Mouse (Mus musculus) liver, adult 2 months (tissue): ENCODE data around the gene Rhou. TPM values are rescaled to one million over a fixed set of nuclear protein-coding genes. Genes with fewer than 3 reads are reported as not detected.

Experiments
- DNase-seq: peaks from one replicate; pipeline ENCODE4 v3.0.0-alpha.2; 2011; ENCODE audit warnings: low read depth, low spot score; ENCODE audit errors: extremely low read depth
- H3K27ac ChIP-seq: fragments of 200-500 bp; replicated peaks from 2 replicates; pipeline ENCODE4 v1.5.1; 2012; ENCODE audit warnings: low read depth, mild to moderate bottlenecking, control low read depth, inconsistent platforms, low read length; ENCODE audit not compliant: insufficient read depth
- H3K27me3 ChIP-seq: fragments of 200-500 bp; 2 replicates; pipeline ENCODE4 v1.6.1; 2012; ENCODE audit warnings: mild to moderate bottlenecking, moderate library complexity, low read length, inconsistent platforms; ENCODE audit not compliant: control insufficient read depth, insufficient read depth
- H3K36me3 ChIP-seq: fragments of 200-500 bp; 2 replicates; pipeline ENCODE4 v1.6.1; 2012; ENCODE audit warnings: low read length, inconsistent platforms; ENCODE audit not compliant: control insufficient read depth, insufficient read depth
- H3K4me1 ChIP-seq: fragments of 200-500 bp; 2 replicates; pipeline ENCODE4 v1.6.1; 2011; ENCODE audit warnings: low read length; ENCODE audit not compliant: control insufficient read depth, insufficient read depth
- H3K4me3 ChIP-seq: fragments of 200-500 bp; 2 replicates; pipeline ENCODE4 v1.5.1; 2011; ENCODE audit warnings: low read depth, mild to moderate bottlenecking, control low read depth, low read length, moderate library complexity; ENCODE audit not compliant: insufficient read depth
- H3K79me2 ChIP-seq: fragments of 200-500 bp; 2 replicates; pipeline ENCODE4 v1.6.1; 2012; ENCODE audit warnings: inconsistent platforms, mild to moderate bottlenecking, low read length, moderate library complexity; ENCODE audit not compliant: control insufficient read depth, insufficient read depth
- H3K9ac ChIP-seq: fragments of 200-500 bp; 2 replicates; pipeline ENCODE4 v1.6.1; 2012; ENCODE audit warnings: low read depth, mild to moderate bottlenecking, control low read depth, inconsistent platforms, low read length
- CTCF ChIP-seq: fragments of 200-500 bp; IDR thresholded peaks from 2 replicates; pipeline ENCODE4 v1.5.1; 2011; ENCODE audit warnings: low read depth, low read length, control low read depth
- POLR2A ChIP-seq: fragments of 200-500 bp; IDR thresholded peaks from 2 replicates; pipeline ENCODE4 v1.6.1; 2011; ENCODE audit warnings: low read length, control low read depth; ENCODE audit not compliant: insufficient read depth; ENCODE audit errors: extremely low read depth
- WGBS: fragments of 180-500 bp; shearing (Covaris S2); methylation state at CpG from one replicate; pipeline ENCODE4 v1.1.7; 2018; 5-methylcytosine and 5-hydroxymethylcytosine counted together
- polyA plus RNA-seq: library from polyadenylated mRNA; depleted of rRNA; stranded (reverse); fragments of >200 nt; gene quantifications from 2 replicates; pipeline ENCODE4 v1.2.3, GENCODE M21; 2012
- total RNA-seq: library from RNA; depleted of rRNA; stranded (reverse); fragments of >200 nt; gene quantifications from 2 replicates; pipeline ENCODE4 v1.2.3, GENCODE M21; 2014

The Rhou gene
- total and polyA plus RNA-seq, 2 experiments = 25.6 to 38.6 TPM

- H3K4me3 ChIP-seq = no peak overlapping the region
- no peak for DNase-seq
- no peak for TF ChIP-seq POLR2A
- TF ChIP-seq CTCF = no peak
- no peak overlapping the region for H3K9ac ChIP-seq
- no peaks in the 10 kb centered on the region for H3K36me3 ChIP-seq
- no peak overlapping the region for H3K27ac ChIP-seq
- H3K79me2 ChIP-seq = no peaks in the 10 kb centered on the region
- WGBS = 81% methylated on average over 10 of the region's 10 CpGs
- H3K27me3 ChIP-seq = no peaks in the 10 kb centered on the region
- no peaks in the 10 kb centered on the region for H3K4me1 ChIP-seq
Observed at GRCm38 (mm10) chr8:123692165-123692962, 38.6 kb downstream of the Rhou start.

GRCm38 (mm10) chr8:123696167-123696566 is 42.4 kb downstream of the Rhou start:
- 81% methylated on average over 9 of the region's 9 CpGs for WGBS
- Histone ChIP-seq H3K27ac (no peak overlapping the region), H3K4me1 (no peaks in the 10 kb centered on the region), H3K27me3 (no peaks in the 10 kb centered on the region), H3K4me3 (no peak overlapping the region), H3K36me3 (no peaks in the 10 kb centered on the region), H3K9ac (no peak overlapping the region), H3K79me2 (no peaks in the 10 kb centered on the region)
- no peak for DNase-seq
- TF ChIP-seq POLR2A (no peak), CTCF (no peak)

GRCm38 (mm10) chr8:123697329-123697728 is 43.6 kb downstream of the Rhou start:
- Histone ChIP-seq H3K4me1 (peaks cover 4% of the 10 kb centered on the region; the same call in 1 of the 2 replicates), H3K79me2 (no peaks in the 10 kb centered on the region), H3K9ac (no peak overlapping the region), H3K27me3 (no peaks in the 10 kb centered on the region), H3K27ac (no peak overlapping the region), H3K4me3 (no peak overlapping the region), H3K36me3 (no peaks in the 10 kb centered on the region)
- WGBS = 53% methylated on average over 5 of the region's 5 CpGs
- no peak for DNase-seq
- TF ChIP-seq CTCF = no peak

GRCm38 (mm10) chr8:123700399-123701070 is 46.8 kb downstream of the Rhou start:
- 79% methylated on average over 12 of the region's 12 CpGs for WGBS
- H3K9ac ChIP-seq = no peak overlapping the region
- H3K4me3 ChIP-seq = no peak overlapping the region
- H3K4me1 ChIP-seq = peaks cover 9% of the 10 kb centered on the region
- H3K36me3 ChIP-seq = no peaks in the 10 kb centered on the region
- no peak for DNase-seq
- H3K27me3 ChIP-seq = no peaks in the 10 kb centered on the region
- TF ChIP-seq CTCF (no peak), POLR2A (no peak)
- H3K79me2 ChIP-seq = no peaks in the 10 kb centered on the region
- no peak overlapping the region for H3K27ac ChIP-seq

GRCm38 (mm10) chr8:123701952-123702587 is 48.3 kb downstream of the Rhou start:
- 11% methylated on average over 15 of the region's 15 CpGs for WGBS
- DNase-seq = peak; percentile 96
- H3K4me3 ChIP-seq = no peak overlapping the region
- no peaks in the 10 kb centered on the region for H3K27me3 ChIP-seq
- no peaks in the 10 kb centered on the region for H3K36me3 ChIP-seq
- TF ChIP-seq CTCF = no peak
- H3K9ac ChIP-seq = peak overlapping the region; percentile 35
- H3K4me1 ChIP-seq = peaks cover 14% of the 10 kb centered on the region
- peak overlapping the region; percentile 11 for H3K27ac ChIP-seq
- H3K79me2 ChIP-seq = no peaks in the 10 kb centered on the region
